Mouse (Mus musculus) layer of hippocampus, adult 8-10 months (tissue): ENCODE results near the gene Ccr2. TPM values are rescaled to one million over a fixed set of nuclear protein-coding genes. Genes with fewer than 3 reads are reported as not detected.
"Not testable (repeated sequence)": the region's sequence is repeated elsewhere in the genome, so short reads cannot be mapped to it uniquely, and the experiment has no call there.

Source experiments
- DNase-seq, 2 experiments: peaks; one replicate each; pipeline ENCODE4 v3.0.0; 2022; ENCODE audit warnings: low spot score in 2 of 2
- total RNA-seq, 4 experiments: library from RNA; stranded (reverse); gene quantifications; 2 replicates each; pipeline ENCODE4 v1.2.4; 2022

Gene Ccr2
- total RNA-seq, 4 experiments from 2014 or later = 0.11 to 0.31 TPM; not detected in 2

- no peak for DNase-seq
These were observed 12.0 kb downstream of the Ccr2 start for GRCm38 (mm10) chr9:124113777-124114176.

DNA sequence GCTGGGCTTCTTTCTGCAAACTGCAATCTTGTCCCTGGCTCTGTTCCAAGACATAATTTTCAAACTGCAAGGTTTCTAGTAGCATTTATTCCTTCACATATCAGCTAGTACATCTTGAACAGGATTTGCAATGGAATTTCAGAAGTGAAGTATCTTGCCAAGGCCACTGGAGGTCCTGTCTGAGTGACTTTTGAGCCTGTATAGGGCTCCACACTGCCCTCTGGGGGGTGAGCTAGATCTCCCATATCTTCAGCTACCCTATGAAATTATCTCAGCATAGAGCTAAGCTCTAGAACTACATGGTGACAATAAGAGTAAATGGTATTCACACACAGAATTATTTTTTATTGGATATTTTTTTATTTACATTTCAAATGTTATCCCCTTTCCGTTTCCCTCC lies 16.7 kb downstream of the Ccr2 start:
- DNase-seq = no peak

GRCm38 (mm10) chr9:124121387-124122184 lies 19.8 kb downstream of the Ccr2 start, which contains the start of gene Ccr5:
TSS of gene Ccr5 (plus strand) at chr9:124121543.
- no peak for DNase-seq

- no peak for DNase-seq
These were observed 23.8 kb downstream of the Ccr2 start for GRCm38 (mm10) chr9:124125576-124125975.

- DNase-seq = no peak
These were observed 24.6 kb downstream of the Ccr2 start for GRCm38 (mm10) chr9:124126373-124126772.

GRCm38 (mm10) chr9:124127412-124127811 lies 25.7 kb downstream of the Ccr2 start:
- no peak for DNase-seq

- DNase-seq = peak; percentile 5 to 28
These were observed 26.6 kb downstream of the Ccr2 start for GRCm38 (mm10) chr9:124128379-124128778.

- not testable (repeated sequence) for DNase-seq
These were observed 31.1 kb downstream of the Ccr2 start for GRCm38 (mm10) chr9:124132899-124133298.

- not testable (repeated sequence) for DNase-seq
These were observed 33.2 kb downstream of the Ccr2 start for GRCm38 (mm10) chr9:124134919-124135318.

DNA sequence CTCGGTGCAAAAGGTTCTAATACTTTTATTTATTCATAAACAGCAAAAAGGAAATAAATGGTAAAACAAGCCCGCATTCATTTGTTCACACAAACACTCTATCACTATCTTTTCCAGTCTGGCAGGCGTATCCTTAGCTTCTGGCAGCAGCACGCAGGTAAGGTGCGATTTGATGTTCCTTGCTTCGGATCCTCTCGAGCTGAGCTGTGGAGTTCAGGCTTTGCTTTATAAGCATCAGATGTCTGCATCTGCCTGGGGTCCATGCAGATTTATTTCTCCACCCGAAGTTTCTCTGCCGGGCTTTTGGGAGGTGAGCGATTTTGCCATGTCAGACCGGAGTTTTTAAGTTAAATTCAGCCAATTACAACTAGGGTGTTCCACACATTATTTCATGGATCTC lies 35.9 kb downstream of the Ccr2 start:
- no peak for DNase-seq

DNA sequence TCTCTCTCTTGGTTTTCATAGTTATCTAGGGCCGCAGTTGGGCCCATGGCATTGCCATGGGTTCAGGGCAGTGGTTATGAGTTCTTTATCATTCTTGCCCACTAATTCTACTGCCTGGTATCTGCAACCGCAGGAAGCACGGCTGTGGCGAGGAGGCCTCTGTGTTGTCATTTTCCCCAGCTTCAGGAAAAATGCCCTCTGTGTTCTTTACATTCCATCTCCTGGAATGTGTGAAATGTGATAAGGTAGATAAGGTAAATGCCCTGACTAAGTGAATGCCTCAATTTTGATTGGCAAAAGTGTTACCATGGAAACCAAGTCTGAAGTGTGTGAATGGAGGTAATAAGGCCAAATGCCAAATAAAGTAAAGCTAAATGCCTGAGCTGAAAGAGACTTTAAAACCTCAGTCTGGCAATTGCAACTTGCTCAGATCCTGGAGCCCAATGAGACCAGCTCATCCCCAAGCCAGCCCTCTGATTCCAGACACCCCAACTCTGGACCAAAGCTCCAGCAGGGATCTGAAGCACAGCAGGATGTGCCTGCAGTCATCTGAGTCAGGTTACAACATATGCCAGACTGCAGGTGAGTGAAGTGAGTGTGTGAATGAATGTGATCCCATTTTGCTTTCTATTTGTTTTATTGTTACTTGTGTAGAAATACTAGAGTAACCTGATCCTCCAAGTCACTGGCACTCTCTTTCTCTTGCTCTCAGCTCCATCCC lies 36.5 kb downstream of the Ccr2 start:
- no peak for DNase-seq

GRCm38 (mm10) chr9:124143678-124144077 lies 41.9 kb downstream of the Ccr2 start:
- DNase-seq = no peak

- DNase-seq = no peak
These were observed 44.6 kb downstream of the Ccr2 start for GRCm38 (mm10) chr9:124146307-124146706.

Other genes starting within 250 kb of the Ccr2 start
- gene Xcr1, start 239.9 kb upstream of the Ccr2 start, total RNA-seq = not detected
- gene Ccr1, start 133.3 kb upstream of the Ccr2 start, total RNA-seq = under 1 TPM; 0.11 to 0.16 (median 0.14) TPM
- not detected for gene Ccr1l1, start 123.5 kb upstream of the Ccr2 start, total RNA-seq
- not detected for gene Ccr3, start 80.0 kb upstream of the Ccr2 start, total RNA-seq
- gene Ccr5, start 19.6 kb downstream of the Ccr2 start, total RNA-seq = 10 to 100 TPM in 3 of 4 experiments, 1 to 10 TPM in 1; 6.7 to 14.8 (median 13.9) TPM
- 10 to 100 TPM; 19.4 to 22.4 (median 21.1) TPM for gene 2010315B03Rik, start 210.7 kb downstream of the Ccr2 start, total RNA-seq